Mouse (Mus musculus) lung, adult 2 months (tissue): ENCODE measurements around the gene Asic2.

Experiments
- CTCF ChIP-seq: fragments of 200-500 bp; IDR thresholded peaks from 2 replicates; pipeline ENCODE4 v1.5.1; 2011; ENCODE audit warnings: mild to moderate bottlenecking, low read length, control low read depth; ENCODE audit not compliant: insufficient read depth
- POLR2A ChIP-seq: fragments of 200-500 bp; IDR thresholded peaks from 2 replicates; pipeline ENCODE4 v1.6.1; 2011; ENCODE audit warnings: low read depth, mild to moderate bottlenecking, control low read depth, low read length, borderline replicate concordance; ENCODE audit errors: extremely low read depth

DNA sequence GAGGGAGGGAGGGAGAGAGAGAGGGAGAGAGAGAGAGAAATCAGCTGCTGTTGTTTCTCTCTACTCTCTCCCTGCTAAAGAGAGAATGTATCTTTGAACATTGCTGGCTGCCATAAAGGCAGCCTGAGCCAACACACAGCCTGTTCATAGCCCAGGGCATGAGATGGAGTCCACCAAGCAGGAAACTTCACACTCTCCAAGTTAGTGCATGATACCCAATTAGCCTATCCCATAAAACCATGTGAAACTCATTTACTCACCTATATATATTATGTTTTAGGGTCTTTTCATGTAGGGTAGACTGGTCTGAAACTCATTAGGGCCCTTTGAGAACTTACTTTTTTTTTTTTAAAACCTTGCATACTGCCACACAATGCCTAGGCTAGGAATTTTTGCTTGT is 582.7 kb downstream of the Asic2 start:
- TF ChIP-seq POLR2A (no peak), CTCF (no peak)
